Mouse (Mus musculus) adrenal gland, adult 18-20 months (tissue): ENCODE data around the gene Ptafr. TPM values are rescaled to one million over a fixed set of nuclear protein-coding genes. Genes with fewer than 3 reads are reported as not detected.

Experiments
- DNase-seq, 2 experiments: peaks; one replicate each; pipeline ENCODE4 v3.0.0; 2021 to 2022; ENCODE audit warnings: low spot score in 2 of 2
- total RNA-seq, 2 experiments: library from RNA; stranded (reverse); gene quantifications; 1 replicate in 1 of 2; 2 replicates in 1 of 2; pipeline ENCODE4 v1.2.3; 2021

Gene Ptafr
- total RNA-seq, 2 experiments from 2014 or later, result 1.3 to 3.9 TPM

GRCm38 (mm10) chr4:132610301-132610984 lies 46.6 kb downstream of the Ptafr start:
- DNase-seq, result no peak

GRCm38 (mm10) chr4:132611320-132611719 lies 47.5 kb downstream of the Ptafr start:
- DNase-seq, result no peak

GRCm38 (mm10) chr4:132617873-132618272 lies 54.0 kb downstream of the Ptafr start:
- DNase-seq, result no peak

GRCm38 (mm10) chr4:132618850-132619375 lies 55.0 kb downstream of the Ptafr start:
- no peak for DNase-seq

- DNase-seq, result no peak
Observed at GRCm38 (mm10) chr4:132620134-132620533, 56.3 kb downstream of the Ptafr start.

- no peak for DNase-seq
Observed at GRCm38 (mm10) chr4:132621287-132622068, 57.6 kb downstream of the Ptafr start.

GRCm38 (mm10) chr4:132624034-132624657 lies 60.3 kb downstream of the Ptafr start:
- peak in 1 of 2 experiments; percentile 10 for DNase-seq

- peak; percentile 32 to 38 for DNase-seq
Observed at GRCm38 (mm10) chr4:132628830-132629229, 65.0 kb downstream of the Ptafr start.

Other genes with a start within 250 kb of the Ptafr start
- gene Trnau1ap, start 234.5 kb upstream of the Ptafr start, total RNA-seq, result 10 to 100 TPM; 27.1 to 32.9 TPM
- 10 to 100 TPM; 15.4 to 15.6 TPM for gene Rcc1, start 210.5 kb upstream of the Ptafr start, total RNA-seq
- gene Phactr4, start 141.6 kb upstream of the Ptafr start, total RNA-seq, result 10 to 100 TPM; 41.6 to 81.7 TPM
- 1 to 10 TPM; 6.0 to 8.3 TPM for gene Med18, start 100.1 kb upstream of the Ptafr start, total RNA-seq
- 10 to 100 TPM; 20.5 to 21.5 TPM for gene Sesn2, start 53.6 kb upstream of the Ptafr start, total RNA-seq
- 100 to 1,000 TPM; 233 to 327 TPM for gene Atpif1, start 30.4 kb upstream of the Ptafr start, total RNA-seq
- gene Dnajc8, start 28.5 kb upstream of the Ptafr start, total RNA-seq, result 10 to 100 TPM; 73.1 to 97.9 TPM
- 10 to 100 TPM; 27.9 to 32.3 TPM for gene Eya3, start 74.9 kb downstream of the Ptafr start, total RNA-seq
- gene Xkr8, start 168.5 kb downstream of the Ptafr start, total RNA-seq, result 1 to 10 TPM; 4.2 to 5.9 TPM
- 10 to 100 TPM in 1 of 2 experiments, under 1 TPM in 1; 0.83 to 15.0 TPM for gene Smpdl3b, start 193.2 kb downstream of the Ptafr start, total RNA-seq
- 1 to 10 TPM; 5.2 to 7.2 TPM for gene Rpa2, start 204.3 kb downstream of the Ptafr start, total RNA-seq
- 1 to 10 TPM; 1.7 to 3.3 TPM for gene Themis2, start 232.3 kb downstream of the Ptafr start, total RNA-seq